8 mouse cellular contexts compared by ENCODE assay signal in the genomic region with DNA sequence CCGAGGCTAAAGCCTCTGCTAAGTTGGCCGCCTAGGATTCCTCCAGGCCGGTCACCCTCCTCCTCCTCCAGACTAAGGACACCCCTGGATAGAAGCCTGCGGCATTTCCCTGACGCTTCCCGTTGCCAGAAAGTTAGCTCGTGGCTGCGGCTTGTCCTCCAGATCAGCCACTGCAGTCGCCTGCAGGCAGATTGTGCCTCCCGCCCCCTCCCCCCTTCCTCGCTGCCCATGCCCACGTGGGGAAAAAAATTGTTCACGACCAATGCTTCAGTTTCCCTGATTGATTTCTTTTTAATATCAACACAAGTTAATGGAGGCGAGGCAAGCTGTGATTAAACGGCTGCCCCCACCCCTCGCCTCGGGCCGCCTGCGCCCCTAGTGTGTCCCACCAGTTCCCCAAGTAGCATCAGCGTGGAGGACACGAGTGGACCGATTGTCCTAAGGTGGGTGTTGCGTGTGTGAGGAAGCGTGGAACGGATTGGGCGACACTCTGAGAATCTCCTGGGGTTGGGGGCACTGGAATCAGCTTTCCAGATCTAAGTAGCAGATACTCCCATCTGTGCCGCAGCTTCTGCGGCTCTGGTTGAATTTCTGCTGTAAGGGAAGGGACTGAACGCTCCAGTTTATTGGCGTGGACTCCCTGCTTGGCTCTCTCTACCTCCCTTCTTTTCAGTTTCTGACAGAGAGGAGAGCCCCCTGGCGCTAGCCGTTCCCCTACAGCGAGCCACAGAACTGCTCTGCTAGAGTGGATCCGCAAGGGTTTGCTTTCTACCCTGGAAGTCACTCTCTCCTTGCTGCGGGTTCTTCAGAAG. TPM values are rescaled to one million over a fixed set of nuclear protein-coding genes. Genes with fewer than 3 reads are reported as not detected.
DNase-seq lines count a peak whose midpoint lies in the region; ATAC-seq and TF ChIP-seq lines count a peak whose summit lies in the region.

No protein-coding gene starts in this region.

- H3K4me1 ChIP-seq in embryonic fibroblast, embryonic 13.5 days (ENCODE audit: control insufficient read depth, insufficient read depth, low read length): peaks cover 2% of the 10 kb centered on the region; the same call in 1 of the 2 replicates
- H3K4me1 ChIP-seq in hindbrain, embryonic 11.5 days (replicated peaks; ENCODE audit: control insufficient read depth, insufficient read depth, low read length): peaks cover 4% of the 10 kb centered on the region; the same call in 1 of the 2 replicates
- peaks cover 11% of the 10 kb centered on the region; the same call in 1 of the 2 replicates for H3K4me1 ChIP-seq in midbrain, postnatal 0 days (ENCODE audit: insufficient read depth, low read length)

- peak overlapping the region; percentile 69 for H3K9ac ChIP-seq in hindbrain, embryonic 11.5 days (ENCODE audit: low read depth, low read length)
- H3K9ac ChIP-seq in midbrain, postnatal 0 days (replicated peaks; ENCODE audit: low read length, poor library complexity, severe bottlenecking): peak overlapping the region; percentile 80

- H3K36me3 ChIP-seq in hindbrain, embryonic 11.5 days (ENCODE audit: control insufficient read depth, insufficient read depth, low read length): no peaks in the 10 kb centered on the region
- H3K36me3 ChIP-seq in midbrain, postnatal 0 days (ENCODE audit: insufficient read depth, low read length): no peaks in the 10 kb centered on the region

- peak overlapping the region; percentile 61 for H3K4me3 ChIP-seq in embryonic fibroblast, embryonic 13.5 days (ENCODE audit: insufficient read depth, low read length)
- H3K4me3 ChIP-seq in hindbrain, embryonic 11.5 days (ENCODE audit: low read depth, low read length): peak overlapping the region; percentile 64
- H3K4me3 ChIP-seq in midbrain, postnatal 0 days (ENCODE audit: low read depth, low read length): peak overlapping the region; percentile 52

- peak; percentile 15; the same call in 1 of the 2 replicates for ATAC-seq in hindbrain, embryonic 11.5 days (ENCODE audit: low FRiP score)
- ATAC-seq in midbrain, postnatal 0 days (ENCODE audit: low FRiP score): no peak; the same call in 1 of the 2 replicates

- no peak; the same call in 1 of the 2 replicates for TF ChIP-seq POLR2A in embryonic fibroblast, embryonic 13.5 days (IDR thresholded peaks at IDR 0.05; ENCODE audit: low read depth, low read length)

- 1% methylated on average over 35 of the region's 35 CpGs for WGBS in hindbrain, embryonic 11.5 days
- WGBS in midbrain, postnatal 0 days: under 1% methylated on average over 35 of the region's 35 CpGs

- peaks cover 20% of the 10 kb centered on the region for H3K27me3 ChIP-seq in hindbrain, embryonic 11.5 days (ENCODE audit: control insufficient read depth, insufficient read depth, low read length)
- H3K27me3 ChIP-seq in midbrain, postnatal 0 days (ENCODE audit: insufficient read depth, low read length): no peaks in the 10 kb centered on the region

- TF ChIP-seq CTCF in embryonic fibroblast, embryonic 13.5 days (IDR thresholded peaks at IDR 0.05; ENCODE audit: borderline replicate concordance, insufficient read depth, low read length): no peak
- TF ChIP-seq CTCF in midbrain, postnatal 0 days (IDR thresholded peaks at IDR 0.05): peak; percentile 69

- H3K27ac ChIP-seq in embryonic fibroblast, embryonic 13.5 days (ENCODE audit: insufficient read depth, low read length): no peak overlapping the region
- 0 out of 2 replicates have a peak overlapping the region, but pooled peaks have one; percentile 36 for H3K27ac ChIP-seq in hindbrain, embryonic 11.5 days (ENCODE audit: low read depth, low read length)
- peak overlapping the region; percentile 60 for H3K27ac ChIP-seq in midbrain, postnatal 0 days (ENCODE audit: low read depth, low read length)

- peak; percentile 9 for DNase-seq in cerebellum, adult 8-10 months
- no peak for DNase-seq in cerebellum, adult 9-10 months
- DNase-seq in ES-CJ7 (ENCODE audit: low read depth, low spot score): peak; percentile 76
- peak; percentile 73 for DNase-seq in hindbrain, embryonic 11.5 days (ENCODE audit: low spot score)
- DNase-seq in liver: peak; percentile 48
- peak; percentile 72 for DNase-seq in midbrain, postnatal 0 days (ENCODE audit: low spot score)
- no peak for DNase-seq in spleen, postnatal 14 days (ENCODE audit: low spot score in 2 of 2)

- peak overlapping the region; percentile 86 for H3K4me2 ChIP-seq in hindbrain, embryonic 11.5 days (replicated peaks; ENCODE audit: low read depth, low read length)
- H3K4me2 ChIP-seq in midbrain, postnatal 0 days (ENCODE audit: low read depth, low read length, poor library complexity, severe bottlenecking): peak overlapping the region; percentile 98

- no peaks in the 10 kb centered on the region for H3K9me3 ChIP-seq in hindbrain, embryonic 11.5 days (ENCODE audit: control insufficient read depth, low read length)
- H3K9me3 ChIP-seq in midbrain, postnatal 0 days (ENCODE audit: low read length): no peaks in the 10 kb centered on the region

RNA-seq across cellular contexts. Expression of gene Nrp2, which starts 4.2 kb away (rescaled TPM):
- polyA plus RNA-seq in embryonic fibroblast, embryonic 13.5 days (2011; ENCODE audit: insufficient read length, low read depth, missing spikeins): 37.2 and 74.9 TPM in 2 replicates
- 22.5 and 29.3 TPM in 2 replicates for polyA plus RNA-seq in hindbrain, embryonic 11.5 days (2014; fragmentation: Nextera tagmentation; extraction: Ambion mirVana)
- total RNA-seq in midbrain, postnatal 0 days (2014; rRNA removed): 56.7 and 60.1 TPM in 2 replicates
- polyA plus RNA-seq in midbrain, postnatal 0 days (2015; fragmentation: Nextera tagmentation; extraction: Ambion mirVana): 14.0 and 17.1 TPM in 2 replicates

Comparison
In these comparisons a context has a peak if more than half of its experiments do, and no peak if none do; other contexts are left out.
1. DNase-seq: peak in cerebellum, adult 8-10 months (single experiment), ES-CJ7 (single experiment), hindbrain, embryonic 11.5 days (single experiment), liver (single experiment) and midbrain, postnatal 0 days (single experiment); none in cerebellum, adult 9-10 months (single experiment) and spleen, postnatal 14 days (0 of 2).
2. Peak in every context shown above with its lines, with median percentiles within 50 percentile points of each other: H3K4me3 ChIP-seq.